Mouse (Mus musculus): Measurements from ENCODE around the gene Htatip2.

Htatip2 gene

DNA sequence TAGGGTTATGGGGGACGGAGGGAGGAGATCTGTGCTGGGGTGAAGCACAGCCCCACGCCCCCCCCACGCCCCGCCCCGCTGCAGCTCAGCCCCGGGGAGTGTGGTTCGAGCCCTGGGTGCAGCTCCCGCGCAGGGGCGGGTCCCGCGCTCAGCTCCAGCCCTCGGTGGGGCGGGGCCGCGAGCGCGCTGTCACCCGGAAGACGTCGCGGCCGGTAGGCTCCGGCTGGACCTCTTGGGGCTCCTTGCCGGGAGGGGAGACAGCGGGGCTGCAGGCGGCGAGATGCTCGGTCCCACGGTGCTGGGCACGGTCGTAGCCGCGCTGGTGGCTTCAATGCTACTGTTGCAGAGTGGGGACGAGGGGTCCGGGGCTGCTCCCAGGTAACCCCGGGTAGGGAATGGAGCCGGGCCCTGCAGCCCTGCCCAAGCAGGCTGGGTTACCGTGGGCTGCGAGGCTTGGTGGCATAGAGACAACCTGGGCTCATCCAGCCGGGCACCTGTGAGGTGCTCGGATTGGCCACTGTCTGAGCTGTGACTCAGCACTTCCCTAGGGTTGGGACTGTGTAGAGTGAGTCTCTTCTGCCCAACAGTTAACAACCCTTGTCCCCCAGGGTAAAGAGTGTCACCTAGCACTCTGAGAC is at the start of gene Htatip2:
Gene Htatip2 (plus strand): TSS at position 182 of the 638 bp plus-strand sequence.
- DNase-seq (ENCODE audit: low read depth) = no peak

DNA sequence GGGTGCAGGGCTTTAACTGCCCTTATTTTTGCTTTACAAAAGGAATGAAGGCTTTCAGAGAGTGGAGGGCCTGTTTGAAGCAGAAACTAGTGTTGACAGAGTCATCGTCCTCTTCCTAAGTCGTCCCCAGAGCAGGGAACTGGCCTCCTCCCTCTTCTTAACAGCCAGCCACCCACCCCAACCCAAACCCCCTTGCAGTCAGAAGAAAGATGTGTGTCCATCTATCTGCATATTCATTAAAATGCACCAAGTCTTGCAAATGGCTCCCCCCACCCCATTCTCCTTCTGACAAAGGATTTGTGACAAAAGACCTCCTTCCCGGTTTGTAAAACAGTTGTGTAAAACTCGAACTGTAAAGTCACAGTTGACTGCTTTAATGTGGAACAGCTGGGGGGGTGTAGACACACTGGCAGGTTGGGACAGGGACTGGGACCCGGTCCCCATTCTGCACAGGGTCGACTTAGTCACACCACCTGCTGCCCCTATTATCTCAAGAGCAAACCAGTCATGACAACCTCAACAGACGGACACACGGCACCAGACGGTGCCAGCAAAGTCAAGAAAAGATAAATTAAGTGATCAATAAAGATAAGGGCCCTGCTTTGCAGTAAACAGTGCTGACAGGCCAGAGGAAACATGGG is 49.4 kb upstream of the Htatip2 start:
- DNase-seq (ENCODE audit: low read depth) = no peak

DNA sequence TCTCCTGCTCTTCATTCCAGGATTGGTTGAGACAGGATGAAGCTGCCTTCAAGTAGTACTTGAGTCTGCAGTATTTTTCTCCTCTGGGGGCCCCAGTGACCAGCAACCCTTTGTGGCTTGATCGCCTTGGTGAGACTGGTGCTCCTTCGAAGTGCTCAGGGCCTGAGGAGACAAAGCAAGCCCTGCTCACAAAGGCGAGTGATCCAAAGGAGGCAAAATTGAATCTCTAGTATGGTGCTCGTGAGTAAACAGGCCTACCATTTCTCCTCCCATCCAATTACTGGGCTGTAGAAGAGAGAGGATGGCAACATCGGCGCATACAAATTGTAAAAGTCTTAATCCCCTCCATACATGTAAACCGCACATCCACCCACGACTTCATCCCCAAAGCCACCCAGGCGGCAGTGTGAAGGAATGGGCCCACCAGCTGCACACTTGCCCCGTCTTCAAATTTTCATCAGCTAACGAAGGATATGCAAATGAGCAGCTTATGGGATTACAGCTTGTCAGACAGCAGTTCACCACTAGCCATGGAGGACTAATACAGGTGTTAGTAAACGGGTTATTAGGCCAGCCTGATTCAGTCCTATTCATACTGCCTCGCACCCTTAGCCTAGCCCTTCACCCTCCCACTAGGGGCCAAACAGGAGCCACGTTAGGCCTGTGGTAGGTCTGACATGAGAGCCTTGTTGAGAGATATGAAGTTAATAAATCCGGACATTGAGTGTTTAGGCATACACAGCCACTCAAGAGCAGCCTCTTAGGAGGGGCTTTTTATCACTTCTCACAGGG is 40.8 kb upstream of the Htatip2 start:
- no peak for DNase-seq (ENCODE audit: low read depth)

GRCm38 (mm10) chr7:49734342-49734741 is 24.6 kb upstream of the Htatip2 start:
- no peak for DNase-seq (ENCODE audit: low read depth)

DNA sequence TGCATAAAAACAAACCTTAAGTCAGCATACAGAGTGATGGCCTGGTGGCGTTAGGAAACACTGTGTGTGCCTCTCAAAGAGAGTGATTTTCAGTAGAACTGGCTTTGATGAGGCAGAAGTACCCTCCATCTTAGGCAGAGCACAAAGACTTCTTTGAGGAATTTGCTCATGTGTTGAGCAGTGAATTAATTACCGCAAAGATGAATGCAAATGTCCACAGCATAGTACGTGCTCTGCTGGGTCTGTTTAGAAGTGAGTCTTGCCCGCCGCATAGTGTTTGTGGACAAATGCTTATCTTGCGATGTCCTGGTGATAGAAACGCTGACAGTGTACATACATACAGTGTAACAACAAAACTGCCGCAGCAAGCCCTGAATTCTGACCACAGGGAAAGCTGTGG is 19.5 kb upstream of the Htatip2 start:
- no peak for DNase-seq (ENCODE audit: low read depth)

DNA sequence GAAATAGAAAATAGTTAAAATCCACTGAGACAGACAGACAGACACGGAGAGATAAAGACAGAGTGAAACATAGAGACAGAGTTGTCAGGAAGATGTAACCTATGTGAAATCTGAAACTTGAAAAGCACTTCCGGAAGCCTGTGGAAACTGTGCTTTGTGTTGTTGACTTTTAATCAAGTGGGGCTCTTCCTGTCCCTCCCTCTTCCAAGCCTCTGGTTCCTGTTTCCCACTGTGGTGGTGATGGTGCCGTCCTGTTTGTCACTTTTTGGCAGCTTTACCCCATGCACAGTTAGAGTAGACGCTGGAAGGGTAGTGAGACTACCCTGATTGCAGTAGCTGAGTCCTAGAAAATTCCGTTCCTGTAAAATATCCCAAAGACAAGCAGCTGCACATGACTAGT is 17.4 kb upstream of the Htatip2 start:
- DNase-seq (ENCODE audit: low read depth) = no peak

GRCm38 (mm10) chr7:49741923-49742322 is 17.0 kb upstream of the Htatip2 start:
- DNase-seq (ENCODE audit: low read depth) = no peak

- DNase-seq (ENCODE audit: low read depth) = no peak
These were observed 7.8 kb upstream of the Htatip2 start for GRCm38 (mm10) chr7:49751148-49751547.

DNA sequence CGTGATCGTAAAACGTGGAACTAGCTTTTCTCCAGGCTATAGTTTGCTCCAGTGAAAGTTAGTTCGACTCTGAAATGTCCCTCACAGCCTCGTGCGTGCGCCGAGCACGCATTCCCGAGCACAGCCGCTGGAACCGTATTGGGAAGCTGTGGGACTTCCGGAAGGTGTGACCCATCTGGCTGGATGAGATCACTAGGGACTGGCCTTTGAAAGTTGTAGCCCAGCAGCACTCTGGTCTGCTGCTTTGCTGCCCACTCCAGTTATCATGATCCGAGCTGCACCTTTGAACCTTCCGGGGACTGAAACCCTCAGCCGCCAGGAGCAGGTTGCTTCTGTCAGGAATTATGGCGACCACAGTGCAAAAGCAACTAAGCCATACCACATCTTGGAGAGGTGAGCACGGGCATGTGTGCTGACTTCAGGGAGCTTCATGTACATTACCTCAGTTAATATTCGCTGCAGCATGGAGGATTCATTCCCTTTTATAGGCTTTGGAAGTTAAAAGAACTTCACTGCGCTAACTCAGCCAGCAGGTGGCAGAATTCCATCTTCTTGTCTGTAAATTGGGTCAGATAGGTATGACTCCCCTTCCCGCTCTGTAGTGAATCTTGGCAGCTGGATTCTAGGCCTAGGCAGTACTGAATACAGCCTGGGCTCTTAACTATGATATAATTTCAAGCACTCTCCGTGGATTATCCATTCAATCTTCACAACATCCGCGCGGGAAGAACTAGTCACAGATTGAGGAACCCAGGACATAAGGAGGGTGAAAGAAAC is 6.0 kb upstream of the Htatip2 start:
- DNase-seq (ENCODE audit: low read depth) = peak; percentile 56

DNA sequence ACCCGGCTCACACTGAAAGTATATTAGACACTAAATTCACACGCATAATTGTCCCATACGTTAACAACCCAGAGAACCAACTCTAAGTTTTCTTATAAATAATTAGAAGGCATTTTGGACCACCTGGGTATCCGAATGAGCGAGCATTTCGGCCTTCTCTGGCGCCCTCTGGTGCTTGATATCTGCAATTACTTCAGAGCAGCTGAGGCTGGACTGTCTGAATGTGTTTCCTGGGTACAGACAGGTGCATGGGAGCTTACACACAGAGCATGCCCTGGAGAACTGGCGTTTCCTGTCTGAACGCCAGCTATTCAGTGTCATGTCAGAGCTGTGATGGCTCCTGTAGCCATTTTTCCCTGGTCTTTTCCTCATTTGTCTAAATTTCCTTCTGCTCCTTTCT is 4.1 kb upstream of the Htatip2 start:
- DNase-seq (ENCODE audit: low read depth) = no peak

GRCm38 (mm10) chr7:49762605-49763004 is 3.7 kb downstream of the Htatip2 start:
- peak; percentile 63 for DNase-seq (ENCODE audit: low read depth)

- DNase-seq (ENCODE audit: low read depth) = peak; percentile 68
These were observed 5.2 kb downstream of the Htatip2 start for GRCm38 (mm10) chr7:49764011-49764716.

DNA sequence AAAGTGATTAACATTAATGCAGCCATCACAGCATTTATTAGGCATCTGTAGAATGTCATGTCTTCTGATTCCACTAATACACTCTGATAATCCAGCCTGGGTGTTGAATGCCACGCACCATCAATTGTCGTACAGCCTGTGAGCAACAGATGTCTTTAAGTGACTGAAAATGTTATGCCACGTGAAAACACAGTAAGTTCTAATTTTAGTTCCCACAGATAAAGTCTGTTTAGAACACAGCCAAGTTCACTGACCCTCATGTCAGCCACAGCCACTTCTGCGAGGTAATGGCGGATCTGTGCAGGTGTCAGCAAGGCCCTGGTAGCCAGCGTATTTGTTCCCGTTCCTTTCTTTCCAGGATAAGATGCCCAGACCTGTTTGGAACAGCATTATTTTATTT is 7.3 kb downstream of the Htatip2 start:
- no peak for DNase-seq (ENCODE audit: low read depth)

DNA sequence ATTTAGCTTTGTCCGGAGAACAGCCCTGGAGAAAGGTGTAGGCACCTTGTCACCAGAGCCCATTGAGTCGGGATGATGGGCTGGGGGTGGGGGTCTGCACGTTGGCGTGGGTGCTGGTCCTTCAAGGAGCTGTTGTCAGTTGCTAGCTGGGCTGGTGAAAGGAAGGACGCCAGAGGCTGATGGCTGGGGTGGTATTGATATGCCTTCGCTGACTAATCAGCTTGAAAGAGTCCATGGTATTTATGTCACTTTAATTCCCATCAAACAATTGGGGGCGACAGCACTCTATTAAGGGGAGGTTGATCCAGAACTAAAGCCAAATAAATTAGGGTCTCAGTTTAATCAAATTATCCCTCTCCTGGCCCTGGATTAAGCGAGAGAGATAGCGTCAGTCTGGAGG is 9.6 kb downstream of the Htatip2 start:
- DNase-seq (ENCODE audit: low read depth) = no peak

DNA sequence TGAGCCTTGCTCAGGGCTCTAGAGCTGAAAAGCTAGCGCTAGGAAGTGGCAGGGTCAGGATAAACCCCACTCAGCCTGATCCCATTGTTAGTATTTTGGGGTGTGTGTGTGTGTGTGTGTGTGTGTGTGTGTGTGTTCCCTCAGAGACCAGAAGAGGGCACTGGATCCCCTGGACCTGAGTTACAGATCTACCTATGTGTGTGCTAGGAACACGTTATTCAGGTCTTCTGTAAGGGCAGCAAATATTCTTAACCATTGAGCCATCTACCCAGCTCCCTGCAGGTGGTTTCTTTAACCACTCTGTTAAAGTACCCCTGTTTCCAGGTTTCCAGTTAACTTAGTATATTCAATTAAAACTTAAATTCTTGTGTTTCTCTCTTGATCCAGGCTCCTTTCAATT is 15.5 kb downstream of the Htatip2 start:
- DNase-seq (ENCODE audit: low read depth) = no peak

DNA sequence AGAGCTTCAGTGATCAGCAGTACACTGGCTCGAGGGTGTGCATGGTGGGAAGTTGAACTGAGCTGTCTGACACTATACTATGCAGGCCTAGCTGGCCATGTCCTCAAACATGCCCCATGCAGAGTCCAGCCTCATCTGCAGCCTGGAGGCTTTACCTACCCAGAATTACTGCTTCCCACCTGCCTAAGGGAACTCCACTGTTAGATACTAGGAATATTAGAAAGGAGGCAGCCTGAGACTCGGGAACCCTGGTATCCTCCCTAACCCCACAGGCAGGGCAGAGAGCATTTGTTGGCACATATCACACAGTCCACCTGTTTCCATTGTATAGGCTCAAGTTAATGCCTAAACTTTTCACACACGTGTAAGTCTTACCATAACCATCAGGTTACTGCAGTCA is 18.7 kb downstream of the Htatip2 start:
- DNase-seq (ENCODE audit: low read depth) = no peak

GRCm38 (mm10) chr7:49778114-49778901 is 19.4 kb downstream of the Htatip2 start, which contains the start of gene Prmt3:
Gene Prmt3, plus strand, starts transcription at chr7:49778346.
- peak; percentile 93 for DNase-seq (ENCODE audit: low read depth)

DNA sequence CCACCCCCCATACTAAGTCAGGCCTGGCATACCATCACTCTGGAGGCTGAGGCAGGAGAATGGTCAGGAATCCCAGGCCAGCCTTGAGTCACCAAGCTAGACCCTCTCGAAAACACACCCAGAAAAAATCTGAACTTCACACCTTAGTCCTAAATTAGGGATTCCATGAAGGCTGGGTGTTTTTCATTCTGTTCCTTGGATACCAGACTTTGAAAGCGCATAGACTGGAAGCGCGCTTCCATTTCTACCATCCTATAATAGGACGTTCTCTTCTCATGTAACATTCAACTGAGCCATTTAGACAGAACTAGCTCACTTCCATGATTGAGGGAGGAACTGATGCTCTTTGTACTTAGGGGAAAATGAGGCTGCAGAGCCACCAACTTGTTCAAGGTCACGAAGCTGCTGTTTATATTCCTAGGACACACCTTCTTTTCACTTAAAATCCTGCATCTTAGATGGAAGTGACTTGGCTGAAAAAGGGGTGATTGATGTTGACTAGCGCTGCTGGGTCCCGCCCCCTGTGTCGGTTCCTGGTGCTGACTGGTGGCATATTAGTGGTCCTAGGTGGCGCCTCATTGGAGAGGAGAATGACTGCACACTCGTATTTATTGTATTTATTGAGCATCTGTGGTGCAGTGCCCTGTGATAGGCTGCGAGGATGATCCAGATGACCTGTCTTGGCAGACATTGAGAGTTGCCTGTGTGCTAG is 20.1 kb downstream of the Htatip2 start:
- DNase-seq (ENCODE audit: low read depth) = no peak

- no peak for DNase-seq (ENCODE audit: low read depth)
These were observed 24.1 kb downstream of the Htatip2 start for GRCm38 (mm10) chr7:49783017-49783416.

- DNase-seq (ENCODE audit: low read depth) = no peak
These were observed 26.2 kb downstream of the Htatip2 start for GRCm38 (mm10) chr7:49785141-49785540.

Measured in c-Kit-positive CD71-positive TER-119-negative erythroid progenitor cells, embryonic 14.5 days (primary cell).